Mouse (Mus musculus) cerebellum, postnatal 36 days (tissue): ENCODE data around the gene Rimbp3.
"Not testable (repeated sequence)": the region's sequence is repeated elsewhere in the genome, so short reads cannot be mapped to it uniquely, and the experiment has no call there.

ENCODE experiments used
- DNase-seq, 2 experiments: peaks; one replicate each; pipeline ENCODE4 v3.0.0; 2021 to 2022; ENCODE audit warnings: mixed read lengths in 2 of 2

Rimbp3 gene

DNA sequence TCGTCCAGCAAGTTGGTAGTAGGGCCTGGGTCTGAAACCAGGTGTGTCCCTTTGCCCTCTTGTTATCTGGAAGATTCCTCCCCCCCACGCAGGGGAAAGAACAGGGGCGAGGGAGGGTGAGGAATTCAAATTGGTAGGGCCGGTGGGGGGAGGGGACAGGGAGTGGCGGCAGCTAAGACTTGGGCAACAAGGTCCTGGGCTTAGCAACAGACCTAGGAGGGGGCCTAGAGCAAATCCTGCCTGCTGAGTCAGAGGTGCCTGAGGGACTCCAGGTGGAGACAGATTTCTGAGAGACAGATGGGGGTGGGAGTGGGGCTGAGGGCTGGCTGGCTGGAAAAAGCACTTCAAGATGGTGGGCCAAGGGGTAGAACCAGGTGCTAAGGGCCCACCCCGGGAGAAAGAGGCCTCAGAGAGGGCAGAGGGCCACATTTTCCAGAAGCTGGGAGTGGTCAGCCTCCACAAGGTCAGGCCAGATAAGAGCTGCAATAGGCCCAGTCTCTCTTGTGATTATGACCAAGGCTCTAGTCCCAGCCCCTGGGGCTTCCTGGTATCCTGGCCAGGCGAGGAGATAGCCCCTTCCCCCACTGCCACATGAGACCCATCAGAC lies 11.8 kb downstream of the Rimbp3 start:
- no peak for DNase-seq

- DNase-seq = peak; percentile 91 to 96
These were observed 13.8 kb downstream of the Rimbp3 start for GRCm38 (mm10) chr16:17222197-17222596.

GRCm38 (mm10) chr16:17225584-17225983 lies 17.2 kb downstream of the Rimbp3 start:
- no peak for DNase-seq

DNA sequence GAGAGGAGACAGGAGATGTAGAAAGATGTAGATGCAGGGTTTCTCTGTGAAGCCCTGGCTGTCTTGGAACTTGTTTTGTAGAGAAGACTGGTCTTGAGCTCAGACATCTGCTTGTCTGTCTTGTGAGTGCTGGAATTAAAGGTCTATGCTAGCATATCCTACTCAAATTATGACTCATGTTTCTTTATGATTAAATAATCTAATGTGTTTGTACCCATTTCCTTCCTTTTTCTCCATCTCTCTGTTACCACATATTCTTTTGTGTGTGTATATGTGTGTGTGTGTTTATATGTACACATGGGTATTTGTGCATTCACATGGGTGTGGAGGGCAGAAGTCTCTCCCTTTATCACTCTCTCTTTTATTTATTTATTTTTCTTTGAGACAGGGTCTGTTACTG lies 18.1 kb downstream of the Rimbp3 start:
- DNase-seq = no peak

GRCm38 (mm10) chr16:17231523-17231922 lies 23.1 kb downstream of the Rimbp3 start:
- DNase-seq = not testable (repeated sequence)

- peak; percentile 82 to 89 for DNase-seq
These were observed 24.6 kb downstream of the Rimbp3 start, which contains the start of gene Hic2 for GRCm38 (mm10) chr16:17232794-17233701. Gene Hic2 (plus strand): TSS chr16:17233572.

- DNase-seq = peak; percentile 25 to 36
These were observed 25.5 kb downstream of the Rimbp3 start for GRCm38 (mm10) chr16:17233702-17234498.

DNA sequence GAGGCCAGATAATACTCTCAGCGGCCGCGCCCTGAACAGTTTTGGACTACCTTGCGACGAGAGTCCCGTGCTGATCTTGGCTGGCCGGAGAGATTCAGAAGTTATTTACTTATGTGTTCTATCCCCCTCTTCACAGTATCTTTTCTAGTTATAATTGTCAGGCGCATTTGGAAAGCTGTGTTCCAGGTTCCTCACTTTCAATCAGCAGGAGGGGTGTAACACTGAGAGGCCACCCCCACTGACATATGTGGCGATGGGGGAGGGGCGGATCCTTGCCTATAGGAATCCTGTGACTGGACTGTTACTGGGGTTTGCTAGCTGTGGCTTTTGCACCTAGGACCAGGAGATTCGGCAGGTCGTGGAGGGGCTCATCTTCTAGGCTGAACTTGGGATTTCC lies 26.1 kb downstream of the Rimbp3 start:
- peak; percentile 35 to 51 for DNase-seq

DNA sequence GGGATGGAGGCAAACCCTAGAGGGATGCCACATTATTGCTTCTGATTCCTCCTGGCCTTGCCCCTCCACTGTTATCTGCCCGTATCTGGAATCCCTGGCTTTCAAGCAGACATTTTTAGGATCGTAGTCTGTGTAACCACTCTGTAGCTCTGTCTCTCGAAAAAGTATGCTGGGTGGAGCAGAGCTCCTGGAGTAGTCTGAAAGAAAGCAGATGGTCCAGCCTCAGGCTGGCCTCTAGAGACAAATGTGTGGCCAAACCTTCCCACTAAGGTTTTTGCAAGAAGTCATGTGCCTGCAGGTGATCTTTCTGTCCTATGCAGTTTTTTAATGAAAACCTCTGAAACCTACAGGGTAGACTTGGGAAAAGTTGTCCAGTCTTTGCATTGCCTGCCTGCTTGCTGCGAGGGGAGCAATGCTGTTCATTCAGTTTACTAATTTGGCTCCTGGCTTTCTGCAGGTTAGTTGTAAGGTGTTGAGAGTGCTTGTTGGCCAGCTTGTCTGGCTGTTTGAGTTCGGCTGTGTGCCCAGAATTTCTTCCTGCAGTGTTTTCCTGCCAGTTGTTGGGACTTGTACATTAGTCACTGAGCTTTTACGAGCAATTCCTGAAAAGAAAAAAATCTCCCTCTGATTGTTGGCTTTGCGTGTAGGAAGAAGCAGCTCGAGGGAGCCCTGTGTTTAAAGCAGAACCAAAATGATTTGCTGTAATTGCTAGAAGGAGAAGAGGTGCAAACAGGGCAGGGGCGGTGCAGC lies 26.7 kb downstream of the Rimbp3 start:
- DNase-seq = peak in 1 of 2 experiments; percentile 26

DNA sequence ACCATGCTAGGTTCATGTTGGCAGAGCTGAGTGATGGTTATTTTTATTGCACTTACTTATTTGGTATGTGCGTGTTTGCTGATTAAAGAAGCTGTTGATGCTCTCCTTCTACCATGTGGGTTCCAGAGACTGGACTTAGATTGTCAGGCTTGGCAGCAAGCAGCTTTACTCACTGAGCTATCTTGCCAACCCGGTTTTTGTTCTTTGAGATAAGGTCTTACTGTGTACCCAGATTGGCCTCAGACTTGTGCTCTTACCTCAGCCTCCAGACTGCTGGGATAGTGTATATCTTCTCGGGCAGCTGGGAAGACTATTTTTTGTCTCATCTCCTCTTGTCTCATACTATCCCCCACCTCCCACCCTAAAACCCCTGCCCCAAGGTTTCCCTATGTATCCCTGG lies 29.2 kb downstream of the Rimbp3 start:
- no peak for DNase-seq

GRCm38 (mm10) chr16:17239409-17239808 lies 31.0 kb downstream of the Rimbp3 start:
- no peak for DNase-seq

DNA sequence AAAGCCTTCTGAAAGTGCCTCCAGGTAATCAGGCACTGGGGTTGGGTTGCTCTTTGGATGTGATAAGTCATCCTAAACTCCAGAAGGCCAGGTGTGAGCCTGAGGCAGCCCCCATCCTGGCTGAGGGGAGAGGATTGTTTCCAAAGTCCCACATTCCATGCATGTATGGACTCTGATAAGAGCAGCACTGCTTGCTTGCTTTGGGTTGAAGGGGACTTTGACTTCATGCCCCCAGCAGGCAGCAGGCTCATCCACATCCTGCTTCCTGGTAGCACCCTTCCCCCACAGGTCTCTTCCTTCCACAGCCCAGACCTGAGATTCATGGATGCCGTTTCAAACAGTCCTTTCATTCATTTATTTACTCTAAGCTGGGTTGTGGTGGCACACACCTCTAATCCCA lies 35.3 kb downstream of the Rimbp3 start:
- no peak for DNase-seq

DNA sequence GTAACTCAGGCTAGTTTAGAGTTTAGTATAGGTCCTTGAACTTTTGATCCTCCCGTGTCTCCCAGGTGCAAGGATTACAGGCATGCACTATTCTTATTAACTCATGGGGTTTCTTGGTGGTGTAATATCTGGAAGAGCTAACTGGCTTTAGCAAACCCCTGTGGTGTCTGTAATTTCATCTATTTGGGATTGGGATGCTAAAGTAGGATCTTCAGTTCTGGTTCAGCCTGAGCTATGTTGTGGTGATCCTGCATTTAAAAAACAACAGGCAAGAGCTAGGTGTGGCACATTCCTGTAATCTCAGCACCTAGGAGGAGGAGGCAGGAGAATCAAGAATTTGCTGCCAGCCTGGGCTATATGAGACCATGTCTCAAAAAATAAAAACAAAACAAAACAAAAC lies 36.6 kb downstream of the Rimbp3 start:
- DNase-seq = no peak

DNA sequence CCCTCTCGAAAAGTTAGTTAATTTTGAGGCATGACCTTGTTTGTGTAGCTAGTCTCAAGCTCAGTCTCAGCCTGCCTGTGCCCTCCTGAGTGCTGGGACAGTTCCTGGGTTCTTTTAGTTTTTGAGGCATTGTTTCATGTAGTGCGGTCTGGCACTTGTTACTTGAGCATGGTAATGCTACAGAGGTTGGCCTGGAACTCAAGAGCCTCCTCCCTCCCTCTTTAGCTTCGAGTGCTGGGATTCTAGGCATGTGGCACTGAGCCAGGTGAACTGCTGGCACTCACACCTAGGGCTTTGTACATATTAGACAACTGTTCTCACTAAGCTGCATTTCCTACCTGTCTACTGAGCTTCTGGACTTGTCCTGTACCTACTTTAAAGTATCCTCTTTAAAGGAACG lies 39.3 kb downstream of the Rimbp3 start:
- peak; percentile 26 to 32 for DNase-seq

GRCm38 (mm10) chr16:17249135-17249534 lies 40.7 kb downstream of the Rimbp3 start:
- DNase-seq = no peak

DNA sequence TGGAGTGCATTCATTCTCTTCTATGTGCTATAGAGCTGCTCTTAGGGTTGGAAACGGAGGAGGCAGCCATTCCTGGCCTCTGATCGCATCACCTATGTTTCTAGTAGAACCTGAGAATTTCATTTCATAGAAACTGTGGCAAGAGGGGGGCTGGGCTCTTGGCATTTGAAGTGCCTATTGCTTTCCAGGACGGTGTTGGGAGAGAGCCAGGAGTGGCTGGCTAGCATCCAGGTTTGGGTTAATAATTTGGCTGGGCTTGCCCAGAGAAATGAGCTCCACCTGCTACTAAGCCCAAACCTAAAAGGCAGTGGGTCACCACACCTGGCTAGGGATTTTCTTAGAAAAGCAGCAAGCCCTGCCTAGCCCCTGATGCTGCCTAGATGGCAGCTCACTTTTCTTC lies 43.1 kb downstream of the Rimbp3 start:
- peak; percentile 89 to 90 for DNase-seq

DNA sequence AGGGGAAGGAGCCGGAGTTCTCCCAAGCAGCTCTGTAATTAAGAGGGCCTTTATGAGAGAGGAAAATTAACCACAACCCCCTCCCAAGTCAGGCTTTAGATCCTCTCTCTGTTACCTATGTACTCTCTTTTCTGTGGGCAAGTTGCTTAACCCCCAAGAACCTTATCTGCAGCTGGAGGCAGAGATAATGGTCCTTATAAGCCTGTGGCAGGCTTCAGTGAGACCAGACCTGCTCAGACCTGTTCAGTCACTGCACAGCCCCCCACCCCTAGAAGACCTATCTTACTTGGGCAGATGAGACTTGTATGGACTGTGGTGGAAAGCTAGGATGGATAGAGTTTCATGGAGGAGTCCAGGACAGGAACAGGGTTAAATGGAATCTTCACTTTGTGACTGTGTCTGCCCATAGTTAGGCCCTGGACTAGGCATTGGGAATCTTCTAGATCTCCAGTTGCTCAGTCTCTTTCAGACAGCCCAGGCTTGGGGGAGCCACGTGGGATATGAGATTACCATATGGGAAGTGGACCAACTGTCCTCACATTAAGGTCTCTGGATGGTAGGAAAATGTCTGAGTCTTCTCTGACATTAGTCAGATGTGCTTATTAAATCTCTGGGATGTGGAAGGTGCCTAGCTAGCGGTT lies 43.8 kb downstream of the Rimbp3 start:
- DNase-seq = no peak

DNA sequence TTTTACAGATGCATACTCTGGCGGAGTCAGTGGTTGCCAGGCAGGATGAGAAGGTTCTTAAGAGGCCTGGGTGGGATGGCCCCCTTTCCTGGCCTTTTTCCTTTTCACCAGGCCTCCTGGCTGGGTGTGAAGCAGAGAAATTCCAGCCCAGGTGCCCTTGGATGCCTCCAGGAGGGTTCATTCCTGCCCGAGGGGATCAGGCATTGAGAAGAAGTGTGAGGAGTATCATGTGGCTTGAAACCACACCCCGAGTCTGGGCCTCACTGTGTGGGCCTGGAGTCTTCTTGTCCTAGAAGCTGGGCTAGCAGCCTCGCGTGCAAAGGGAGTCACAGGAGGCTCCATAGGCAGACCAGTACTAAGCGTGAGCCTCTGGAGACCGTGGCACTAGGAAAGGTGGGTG lies 44.4 kb downstream of the Rimbp3 start:
- DNase-seq = no peak

DNA sequence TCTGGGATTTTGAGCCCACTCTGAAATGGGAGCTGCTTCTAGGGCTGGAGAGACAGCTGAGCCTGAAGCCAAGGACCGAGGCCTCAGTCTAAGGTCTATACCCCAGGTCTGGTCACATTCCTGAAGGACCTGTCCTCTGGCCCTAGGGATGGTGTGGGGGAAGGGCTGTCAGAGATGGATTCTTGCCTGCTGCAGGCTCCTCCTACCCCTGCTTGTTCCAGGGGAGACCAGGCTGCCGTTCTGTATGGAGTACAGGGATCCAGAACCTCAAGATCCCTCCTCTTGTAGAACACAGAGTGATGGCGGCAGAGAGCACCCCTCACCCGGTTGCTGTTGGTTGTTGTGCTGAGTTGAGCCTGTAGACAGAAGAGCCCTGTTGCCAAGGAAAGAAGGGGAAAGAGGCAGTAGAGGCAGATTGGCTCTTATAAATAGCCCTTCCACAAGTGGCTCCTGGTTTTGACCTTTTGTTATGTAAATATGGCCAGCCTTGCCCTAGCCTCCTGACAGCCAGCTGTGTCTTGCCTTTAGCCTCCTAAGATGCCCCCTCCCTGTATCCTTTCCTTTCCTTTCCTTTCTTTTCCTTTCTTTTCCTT lies 45.7 kb downstream of the Rimbp3 start:
- no peak for DNase-seq

- DNase-seq = no peak
These were observed 46.9 kb downstream of the Rimbp3 start for GRCm38 (mm10) chr16:17255270-17255669.

GRCm38 (mm10) chr16:17257359-17257821 lies 49.0 kb downstream of the Rimbp3 start:
- DNase-seq = no peak

DNA sequence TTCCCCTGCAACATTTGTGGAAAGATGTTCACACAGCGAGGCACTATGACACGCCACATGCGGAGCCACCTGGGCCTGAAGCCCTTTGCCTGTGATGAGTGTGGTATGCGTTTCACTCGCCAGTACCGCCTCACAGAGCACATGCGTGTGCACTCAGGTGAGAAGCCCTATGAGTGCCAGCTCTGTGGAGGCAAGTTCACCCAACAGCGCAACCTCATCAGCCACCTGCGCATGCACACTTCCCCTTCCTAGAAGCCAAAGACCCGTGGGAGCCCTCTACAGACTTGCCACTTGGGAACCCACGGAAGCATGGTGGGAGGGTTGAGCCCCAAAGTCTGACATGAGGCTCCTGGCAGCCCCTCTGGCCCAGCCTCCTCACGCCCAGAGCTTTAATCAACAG lies 50.5 kb downstream of the Rimbp3 start:
- DNase-seq = no peak
